Mouse (Mus musculus): ENCODE measurements around the gene Rack1. TPM values are rescaled to one million over a fixed set of nuclear protein-coding genes. Genes with fewer than 3 reads are reported as not detected.
"Not testable (repeated sequence)": the region's sequence is repeated elsewhere in the genome, so short reads cannot be mapped to it uniquely, and the experiment has no call there.

Gene Rack1
- polyA plus RNA-seq (2012; rRNA removed) (1,100 and 1,184 TPM in 2 replicates), polyA plus RNA-seq (2014; fragmentation: Nextera tagmentation; extraction: Ambion mirVana) (669 and 674 TPM in 2 replicates)

DNA sequence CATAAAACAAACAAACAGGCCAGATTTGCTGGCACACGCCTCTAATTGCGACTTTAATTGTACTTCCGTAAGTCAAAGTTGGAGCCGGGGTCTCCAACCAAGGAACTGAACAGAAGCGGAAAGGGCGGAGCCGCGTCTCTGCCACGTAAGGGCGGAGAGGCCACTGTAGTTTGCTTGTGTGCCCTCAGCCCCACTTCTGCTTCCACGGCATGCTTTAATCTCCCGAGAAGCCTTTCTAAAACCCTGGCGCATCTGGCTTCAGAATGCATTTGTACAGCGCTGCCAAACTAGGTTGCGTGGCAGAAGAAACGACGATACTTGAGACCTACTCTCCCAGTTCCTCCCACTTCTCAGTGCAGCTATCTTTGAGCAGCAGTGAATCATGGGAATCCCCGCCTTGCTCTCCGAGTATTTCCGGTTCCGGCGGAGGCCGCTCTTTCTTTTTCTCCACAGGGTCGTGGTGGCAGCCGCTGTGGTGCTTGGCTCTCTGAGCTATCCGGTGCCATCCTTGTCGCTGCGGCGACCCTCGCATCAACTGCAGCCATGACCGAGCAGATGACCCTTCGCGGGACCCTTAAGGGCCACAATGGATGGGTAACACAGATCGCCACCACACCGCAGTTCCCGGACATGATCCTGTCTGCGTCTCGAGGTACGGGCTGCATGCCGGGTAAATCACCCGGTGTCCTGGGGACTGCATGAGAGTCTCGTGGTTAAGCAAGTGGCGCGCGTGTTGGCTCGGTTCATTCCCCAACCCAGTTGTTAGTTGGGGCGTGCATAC, at the start of gene Rack1:
Gene Rack1, plus strand, starts transcription at position 412 of the 781 bp plus-strand sequence.
- DNase-seq (ENCODE audit: low read depth in 3 of 3, low spot score in 3 of 3) (peak; percentile 77 to 82 (median 81)), ATAC-seq (ENCODE audit: insufficient read depth) (peak; percentile 86)
- Histone ChIP-seq H3K27me3 (ENCODE audit: control insufficient read depth, insufficient read depth, low read length) (no peaks in the 10 kb centered on the region), H3K4me1 (replicated peaks; ENCODE audit: control insufficient read depth in 2 of 2, insufficient read depth in 2 of 2, low read length in 1 of 2) (peaks cover 13 to 36% of the 10 kb centered on the region in 2 experiments), H3K36me3 (replicated peaks; ENCODE audit: control insufficient read depth, insufficient read depth, low read depth) (peaks cover 41% of the 10 kb centered on the region), H3K4me3 (ENCODE audit: insufficient read depth in 1 of 2, low read depth in 2 of 2, low read length in 2 of 2) (peak within 1 kb of the TSS; percentile 83 to 95), H3K9ac (replicated peaks) (peak within 1 kb of the TSS; percentile 96), H3K4me2 (ENCODE audit: low read depth) (peak within 1 kb of the TSS; percentile 94), H3K9me3 (ENCODE audit: control insufficient read depth, low read length) (no peaks in the 10 kb centered on the region), H3K27ac (peak within 1 kb of the TSS; percentile 84)
- no peak for TF ChIP-seq EP300 (IDR thresholded peaks at IDR 0.05; ENCODE audit: low read depth)
- no peak for TF ChIP-seq CTCF (IDR thresholded peaks at IDR 0.05; ENCODE audit: low read depth)
- WGBS (ENCODE audit: insufficient replicate concordance) = under 1% methylated on average over 47 of the region's 47 CpGs

DNA sequence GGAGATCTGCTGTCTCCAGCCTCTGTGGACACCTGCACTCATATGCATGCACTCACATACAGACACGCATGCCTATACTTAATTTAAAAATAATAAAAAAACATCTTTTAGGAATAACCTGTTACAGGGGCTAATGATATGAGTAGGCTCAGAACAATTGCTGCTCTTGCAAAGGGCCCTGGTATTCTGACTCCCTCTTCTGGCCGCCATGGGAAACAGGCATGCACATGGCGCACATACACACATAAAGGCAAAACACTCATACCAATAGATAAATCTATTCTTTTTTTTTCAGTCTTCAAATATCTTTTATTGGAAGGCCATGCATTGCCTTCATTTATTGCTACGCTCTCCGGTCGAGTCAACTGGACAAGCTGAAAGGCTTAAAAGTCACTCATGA, 49.7 kb upstream of the Rack1 start:
- Histone ChIP-seq H3K27ac (no peak overlapping the region), H3K4me2 (ENCODE audit: low read depth) (no peak overlapping the region), H3K27me3 (ENCODE audit: control insufficient read depth, insufficient read depth, low read length) (no peaks in the 10 kb centered on the region), H3K4me1 (replicated peaks; ENCODE audit: control insufficient read depth in 2 of 2, insufficient read depth in 2 of 2, low read length in 1 of 2) (no peaks in the 10 kb centered on the region), H3K4me3 (ENCODE audit: insufficient read depth in 1 of 2, low read depth in 2 of 2, low read length in 2 of 2) (no peak overlapping the region), H3K36me3 (replicated peaks; ENCODE audit: control insufficient read depth, insufficient read depth, low read depth) (no peaks in the 10 kb centered on the region), H3K9ac (replicated peaks) (no peak overlapping the region), H3K9me3 (ENCODE audit: control insufficient read depth, low read length) (no peaks in the 10 kb centered on the region)
- 77% methylated on average over 6 of the region's 6 CpGs for WGBS (ENCODE audit: insufficient replicate concordance)
- no peak for TF ChIP-seq CTCF (IDR thresholded peaks at IDR 0.05; ENCODE audit: low read depth)
- no peak for TF ChIP-seq EP300 (IDR thresholded peaks at IDR 0.05; ENCODE audit: low read depth)
- ATAC-seq (ENCODE audit: insufficient read depth) = no peak
- DNase-seq (ENCODE audit: low read depth in 3 of 3, low spot score in 3 of 3) = no peak

DNA sequence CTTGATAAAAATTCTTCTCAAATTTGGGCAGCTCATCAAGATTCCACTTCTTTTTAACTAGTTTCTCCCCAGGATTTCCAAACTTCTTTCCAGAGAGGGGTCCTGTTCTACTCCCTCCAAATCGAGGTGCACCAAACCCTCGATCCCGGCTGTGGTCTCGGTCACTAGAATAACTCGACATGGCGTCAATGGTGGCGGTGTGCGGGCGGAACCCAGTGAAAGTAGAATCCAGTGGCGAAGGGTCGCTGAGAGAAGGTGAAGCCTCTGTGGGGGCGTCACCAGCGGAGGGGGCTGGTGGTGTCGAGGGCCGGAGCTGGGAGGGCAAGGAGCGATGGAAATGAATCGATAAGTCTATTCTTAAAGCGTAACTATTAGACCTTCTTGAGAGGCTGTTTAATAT, 46.6 kb upstream of the Rack1 start:
- not testable (repeated sequence) for H3K4me1 ChIP-seq (replicated peaks; ENCODE audit: control insufficient read depth in 2 of 2, insufficient read depth in 2 of 2, low read length in 1 of 2); H3K27me3 ChIP-seq (ENCODE audit: control insufficient read depth, insufficient read depth, low read length); ATAC-seq (ENCODE audit: insufficient read depth); H3K9me3 ChIP-seq (ENCODE audit: control insufficient read depth, low read length); DNase-seq (ENCODE audit: low read depth in 3 of 3, low spot score in 3 of 3); H3K36me3 ChIP-seq (replicated peaks; ENCODE audit: control insufficient read depth, insufficient read depth, low read depth); H3K9ac ChIP-seq (replicated peaks); H3K4me3 ChIP-seq (ENCODE audit: insufficient read depth in 1 of 2, low read depth in 2 of 2, low read length in 2 of 2); H3K27ac ChIP-seq; H3K4me2 ChIP-seq (ENCODE audit: low read depth)
- 79% methylated on average over 18 of the region's 18 CpGs for WGBS (ENCODE audit: insufficient replicate concordance)

DNA sequence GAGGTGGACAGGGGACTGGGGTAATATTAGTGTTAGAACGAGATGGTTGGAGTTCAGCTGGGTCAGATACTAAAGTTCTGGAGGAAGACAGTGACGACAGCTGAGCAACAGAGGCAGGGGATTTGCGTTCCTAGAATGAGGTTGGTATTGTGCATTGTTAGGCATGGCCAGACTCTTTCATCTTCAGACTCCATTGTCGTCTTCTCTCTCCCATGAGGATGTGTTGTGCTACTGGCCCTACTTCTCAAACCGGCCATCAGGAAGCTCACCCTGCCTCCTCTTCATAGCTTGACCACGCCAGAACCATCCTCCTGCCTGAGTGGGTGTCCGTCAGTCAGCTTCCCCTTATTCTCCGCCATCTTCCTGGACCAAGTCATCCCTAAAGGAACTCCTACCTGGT, 41.1 kb upstream of the Rack1 start:
- no peak overlapping the region for H3K9ac ChIP-seq (replicated peaks)
- H3K4me1 ChIP-seq (replicated peaks; ENCODE audit: control insufficient read depth in 2 of 2, insufficient read depth in 2 of 2, low read length in 1 of 2) = no peaks in the 10 kb centered on the region
- 59% methylated on average over 8 of the region's 8 CpGs for WGBS (ENCODE audit: insufficient replicate concordance)
- no peak for ATAC-seq (ENCODE audit: insufficient read depth)
- no peaks in the 10 kb centered on the region for H3K27me3 ChIP-seq (ENCODE audit: control insufficient read depth, insufficient read depth, low read length)
- no peak overlapping the region for H3K27ac ChIP-seq
- TF ChIP-seq EP300 (IDR thresholded peaks at IDR 0.05; ENCODE audit: low read depth) (no peak), CTCF (IDR thresholded peaks at IDR 0.05; ENCODE audit: low read depth) (no peak)
- H3K4me2 ChIP-seq (ENCODE audit: low read depth) = no peak overlapping the region
- H3K9me3 ChIP-seq (ENCODE audit: control insufficient read depth, low read length) = no peaks in the 10 kb centered on the region
- H3K36me3 ChIP-seq (replicated peaks; ENCODE audit: control insufficient read depth, insufficient read depth, low read depth) = no peaks in the 10 kb centered on the region
- DNase-seq (ENCODE audit: low read depth in 3 of 3, low spot score in 3 of 3) = no peak
- H3K4me3 ChIP-seq (ENCODE audit: insufficient read depth in 1 of 2, low read depth in 2 of 2, low read length in 2 of 2) = no peak overlapping the region

DNA sequence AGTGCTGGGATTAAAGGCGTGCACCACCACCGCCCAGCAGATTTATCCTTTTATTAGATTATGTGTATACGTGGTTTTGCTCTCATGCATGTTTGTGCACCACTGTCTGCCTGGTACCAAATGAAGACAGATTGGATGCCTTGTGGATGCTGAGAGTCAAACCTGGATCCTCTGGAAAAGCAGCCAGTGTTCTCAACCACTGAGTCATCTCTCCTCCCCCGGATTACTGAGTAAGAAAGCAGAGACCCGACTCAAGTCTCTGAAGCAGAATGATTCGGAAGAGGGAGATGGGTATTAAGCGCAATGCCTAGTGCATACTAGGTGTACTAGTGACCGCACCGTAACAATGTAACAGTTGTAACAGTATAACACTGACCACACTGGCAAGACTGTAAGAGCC, 36.0 kb upstream of the Rack1 start:
- Histone ChIP-seq H3K9me3 (ENCODE audit: control insufficient read depth, low read length) (no peaks in the 10 kb centered on the region), H3K4me2 (ENCODE audit: low read depth) (no peak overlapping the region), H3K36me3 (replicated peaks; ENCODE audit: control insufficient read depth, insufficient read depth, low read depth) (no peaks in the 10 kb centered on the region), H3K27me3 (ENCODE audit: control insufficient read depth, insufficient read depth, low read length) (no peaks in the 10 kb centered on the region), H3K9ac (replicated peaks) (no peak overlapping the region), H3K4me1 (replicated peaks; ENCODE audit: control insufficient read depth in 2 of 2, insufficient read depth in 2 of 2, low read length in 1 of 2) (no peaks in the 10 kb centered on the region), H3K27ac (no peak overlapping the region), H3K4me3 (ENCODE audit: insufficient read depth in 1 of 2, low read depth in 2 of 2, low read length in 2 of 2) (no peak overlapping the region)
- TF ChIP-seq CTCF (IDR thresholded peaks at IDR 0.05; ENCODE audit: low read depth) (no peak), EP300 (IDR thresholded peaks at IDR 0.05; ENCODE audit: low read depth) (no peak)
- WGBS (ENCODE audit: insufficient replicate concordance) = 78% methylated on average over 9 of the region's 9 CpGs
- no peak for ATAC-seq (ENCODE audit: insufficient read depth)
- no peak for DNase-seq (ENCODE audit: low read depth in 3 of 3, low spot score in 3 of 3)

Data from liver, embryonic 14.5 days (tissue).